Mouse (Mus musculus) lung, postnatal 0 days (tissue): ENCODE measurements at regions not wholly inside any gene's neighbourhood (a gene's known extent, or its start where the extent isn't known, plus 50 kb on each side); places are given as distances from the start of the nearest gene placed in this dataset.

ENCODE experiments used
- ATAC-seq: fragments of 200-750 bp; cut with Nextera tagmentation; 2 replicates; pipeline ENCODE4 v1.8.0; 2017; ENCODE audit warnings: moderate library complexity
- DNase-seq: peaks from one replicate; pipeline ENCODE4 v3.0.0-alpha.2; 2016; ENCODE audit warnings: low spot score
- H3K27ac ChIP-seq: fragments of 300-500 bp; sonication (generic); 2 replicates; pipeline ENCODE4 v1.5.1; 2014; ENCODE audit warnings: antibody characterized with exemption, mild to moderate bottlenecking, low read length, mixed read lengths
- H3K27me3 ChIP-seq: fragments of 300-500 bp; sonication (generic); replicated peaks from 2 replicates; pipeline ENCODE4 v1.6.1; 2014; ENCODE audit warnings: low read length, mixed read lengths; ENCODE audit not compliant: insufficient read depth
- H3K36me3 ChIP-seq: fragments of 300-500 bp; sonication (generic); 2 replicates; pipeline ENCODE4 v1.6.1; 2014; ENCODE audit warnings: low read length, mixed read lengths; ENCODE audit not compliant: insufficient read depth
- H3K4me1 ChIP-seq: fragments of 300-500 bp; sonication (generic); 2 replicates; pipeline ENCODE4 v1.6.1; 2014; ENCODE audit warnings: antibody characterized with exemption, low read depth, low read length, mixed read lengths; ENCODE audit not compliant: insufficient read depth
- H3K4me2 ChIP-seq: fragments of 300-500 bp; sonication (generic); replicated peaks from 2 replicates; pipeline ENCODE4 v1.6.1; 2014; ENCODE audit warnings: low read depth, mild to moderate bottlenecking, low read length, moderate library complexity, mixed read lengths
- H3K4me3 ChIP-seq: fragments of 300-500 bp; sonication (generic); 2 replicates; pipeline ENCODE4 v1.5.1; 2014; ENCODE audit warnings: low read depth, low read length
- H3K9ac ChIP-seq: fragments of 300-500 bp; sonication (generic); replicated peaks from 2 replicates; pipeline ENCODE4 v1.6.1; 2014; ENCODE audit warnings: low read depth, mild to moderate bottlenecking
- H3K9me3 ChIP-seq: fragments of 300-500 bp; sonication (generic); 2 replicates; pipeline ENCODE4 v1.6.1; 2016; ENCODE audit warnings: low read length, mixed read lengths
- CTCF ChIP-seq: IDR thresholded peaks from 2 replicates; pipeline ENCODE4 v1.5.1; 2016; ENCODE audit warnings: antibody characterized with exemption, mild to moderate bottlenecking
- EP300 ChIP-seq: IDR thresholded peaks from 2 replicates; pipeline ENCODE4 v1.6.1; 2016; ENCODE audit warnings: antibody characterized with exemption, mild to moderate bottlenecking, control low read depth
- WGBS: fragments of 180-500 bp; shearing (Covaris S2); extraction: QIAGEN DNeasy Blood & Tissue Kit; methylation state at CpG from one replicate; pipeline ENCODE4 v1.1.7; 2014; 5-methylcytosine and 5-hydroxymethylcytosine counted together

DNA sequence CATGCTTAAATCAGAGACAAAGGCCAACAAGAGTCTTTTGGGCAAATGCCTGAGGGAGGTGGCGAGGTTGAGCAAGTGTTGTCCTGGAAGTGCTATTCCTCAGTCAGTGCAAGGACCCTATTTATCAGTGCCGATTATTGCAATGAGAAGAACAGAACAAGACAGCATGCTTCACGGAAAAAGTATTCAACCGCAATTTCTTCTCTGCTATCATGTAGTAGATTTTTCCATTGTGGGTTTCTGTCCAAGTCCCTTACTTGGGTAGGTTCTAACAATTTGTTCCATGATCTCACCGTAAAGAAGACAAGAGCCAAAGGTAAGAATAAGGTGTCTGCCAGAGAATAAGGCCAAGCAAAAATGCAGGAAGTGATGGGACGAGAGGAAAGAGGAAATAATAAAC lies 186.2 kb downstream of the Arl4a start:
- Histone ChIP-seq H3K27me3 (no peaks in the 10 kb centered on the region), H3K9me3 (no peaks in the 10 kb centered on the region), H3K36me3 (no peaks in the 10 kb centered on the region), H3K4me1 (no peaks in the 10 kb centered on the region), H3K4me2 (no peak overlapping the region), H3K9ac (no peak overlapping the region), H3K27ac (no peak overlapping the region), H3K4me3 (no peak overlapping the region)
- DNase-seq (no peak), ATAC-seq (no peak)
- 80% methylated on average over 6 of the region's 6 CpGs for WGBS
- TF ChIP-seq CTCF (no peak), EP300 (no peak)

DNA sequence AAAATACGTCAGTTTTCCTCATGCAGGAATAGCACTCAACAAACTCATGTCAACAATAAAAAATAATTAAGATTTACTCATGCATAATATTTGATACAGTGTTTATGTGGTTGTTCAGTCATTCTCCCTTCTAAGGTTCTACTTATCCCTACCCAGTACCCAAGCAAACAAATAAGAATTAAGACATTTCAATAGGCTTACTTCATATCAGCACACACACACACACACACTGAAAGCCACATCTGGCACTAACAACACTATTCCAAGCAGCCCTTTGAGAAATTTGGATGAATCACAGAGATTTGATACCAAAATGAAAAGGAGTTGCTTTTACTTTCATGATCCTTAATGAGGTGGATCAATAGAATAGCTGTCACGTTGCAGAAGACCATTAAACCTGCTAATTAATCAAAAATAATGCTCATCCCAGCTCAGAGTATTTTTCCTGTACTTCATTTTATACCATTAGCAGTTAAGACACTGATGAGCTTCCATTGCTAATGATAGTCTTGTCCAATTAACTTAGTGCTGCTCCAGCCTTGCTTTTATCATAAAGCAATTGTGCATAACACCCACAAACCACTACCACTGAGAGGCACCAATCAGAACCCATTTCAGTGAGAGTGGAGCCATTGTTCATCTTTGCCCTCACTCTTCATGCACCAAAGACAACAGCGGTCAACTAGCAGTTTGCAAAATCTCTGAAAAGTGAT lies 188.3 kb downstream of the Arl4a start:
- Histone ChIP-seq H3K27ac (no peak overlapping the region), H3K4me1 (no peaks in the 10 kb centered on the region), H3K9ac (no peak overlapping the region), H3K9me3 (no peaks in the 10 kb centered on the region), H3K4me2 (no peak overlapping the region), H3K4me3 (no peak overlapping the region), H3K36me3 (no peaks in the 10 kb centered on the region), H3K27me3 (no peaks in the 10 kb centered on the region)
- ATAC-seq (no peak), DNase-seq (no peak)
- 84% methylated on average over 3 of the region's 3 CpGs for WGBS
- TF ChIP-seq EP300 (no peak), CTCF (no peak)

DNA sequence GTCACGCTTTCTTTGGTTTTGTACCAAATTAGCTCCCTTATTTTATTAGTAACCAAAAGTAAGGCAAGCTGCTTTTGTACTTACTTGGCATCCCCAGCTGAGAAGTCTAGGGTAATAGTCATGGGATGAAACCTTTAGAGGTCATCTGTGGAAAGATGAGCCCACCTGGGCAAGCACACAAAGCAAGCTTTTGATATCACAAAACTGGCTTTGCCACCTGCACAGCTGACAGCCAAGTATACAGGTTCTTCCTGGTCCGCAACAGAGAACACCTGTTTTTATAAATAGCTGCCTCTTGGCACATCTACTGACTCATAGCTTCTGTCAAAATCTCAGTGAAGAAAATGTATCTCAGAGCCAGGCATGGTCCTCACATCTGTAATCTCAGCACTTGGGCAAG lies 197.2 kb downstream of the Arl4a start:
- Histone ChIP-seq H3K4me1 (no peaks in the 10 kb centered on the region), H3K27ac (no peak overlapping the region), H3K4me2 (no peak overlapping the region), H3K4me3 (no peak overlapping the region), H3K27me3 (no peaks in the 10 kb centered on the region), H3K9me3 (no peaks in the 10 kb centered on the region), H3K36me3 (no peaks in the 10 kb centered on the region), H3K9ac (no peak overlapping the region)
- DNase-seq (no peak), ATAC-seq (no peak)
- TF ChIP-seq EP300 (no peak), CTCF (no peak)
- WGBS: 87% methylated on average over 2 of the region's 2 CpGs

DNA sequence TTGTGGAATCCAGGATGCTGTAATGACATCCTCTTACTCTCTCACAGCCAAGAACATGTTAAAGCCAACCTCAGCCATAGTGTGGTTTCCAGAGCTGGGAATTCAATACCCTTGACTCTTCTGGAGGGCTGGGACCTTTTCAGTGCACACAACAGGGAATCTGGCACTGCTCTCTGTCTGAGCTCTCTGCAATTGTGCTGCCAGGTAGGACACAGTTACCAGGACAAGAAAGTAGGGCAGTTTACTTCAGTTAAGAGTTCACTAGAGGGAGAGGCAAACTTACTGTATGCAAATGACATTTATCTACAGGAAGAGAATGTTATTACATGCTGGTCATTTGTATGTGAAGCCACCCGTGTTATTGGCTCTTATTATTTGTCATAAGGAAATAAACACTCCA lies 197.6 kb downstream of the Arl4a start:
- Histone ChIP-seq H3K4me3 (no peak overlapping the region), H3K27me3 (no peaks in the 10 kb centered on the region), H3K4me2 (no peak overlapping the region), H3K4me1 (no peaks in the 10 kb centered on the region), H3K9ac (no peak overlapping the region), H3K27ac (no peak overlapping the region), H3K36me3 (no peaks in the 10 kb centered on the region), H3K9me3 (no peaks in the 10 kb centered on the region)
- TF ChIP-seq EP300 (no peak), CTCF (no peak)
- ATAC-seq (no peak), DNase-seq (no peak)
- 40% methylated on average over 1 of the region's 1 CpGs for WGBS

DNA sequence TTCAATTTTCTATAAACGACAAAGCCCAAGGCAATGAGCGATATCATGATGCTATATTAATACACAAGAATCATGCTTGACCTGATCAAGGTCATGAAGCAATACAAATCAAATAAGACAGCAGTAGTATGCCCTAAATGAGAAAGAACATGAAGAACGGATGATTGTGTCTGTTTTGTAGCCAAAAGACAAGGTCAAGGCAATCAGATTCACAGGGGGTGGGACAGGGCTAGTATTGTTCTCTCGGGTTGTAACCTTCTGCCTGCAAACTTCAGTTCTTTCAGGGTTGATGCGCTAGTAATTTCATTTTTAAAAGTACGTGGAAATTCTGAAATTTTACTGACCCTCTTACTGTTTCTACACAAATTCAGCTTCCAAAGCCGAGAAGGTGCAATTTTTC lies 206.7 kb downstream of the Arl4a start:
- WGBS: 82% methylated on average over 7 of the region's 7 CpGs
- no peaks in the 10 kb centered on the region for H3K9me3 ChIP-seq
- no peak overlapping the region for H3K9ac ChIP-seq
- no peak overlapping the region for H3K4me2 ChIP-seq
- H3K27me3 ChIP-seq: no peaks in the 10 kb centered on the region
- no peak for DNase-seq
- ATAC-seq: no peak
- TF ChIP-seq CTCF (no peak), EP300 (no peak)
- no peaks in the 10 kb centered on the region for H3K4me1 ChIP-seq
- H3K4me3 ChIP-seq: no peak overlapping the region
- H3K36me3 ChIP-seq: no peaks in the 10 kb centered on the region
- no peak overlapping the region for H3K27ac ChIP-seq

DNA sequence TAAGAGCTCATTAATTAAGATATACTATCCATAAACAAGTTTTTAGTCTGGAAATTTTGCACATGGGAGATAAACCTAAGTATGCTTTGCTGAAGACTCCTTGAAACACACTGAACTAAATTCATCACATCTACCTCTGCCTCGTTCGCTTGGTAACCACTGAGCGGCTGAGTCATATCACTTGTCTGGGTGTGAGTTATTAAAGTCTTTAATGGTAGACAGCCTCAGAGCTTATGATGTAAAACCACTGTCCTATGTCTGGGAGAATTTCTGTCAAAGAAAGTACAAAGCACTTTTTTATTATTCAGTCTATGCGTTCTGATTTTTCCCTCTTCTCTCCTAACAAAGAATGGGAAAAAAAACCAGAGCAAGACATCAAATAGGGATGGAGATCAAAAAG lies 207.3 kb downstream of the Arl4a start:
- no peak for DNase-seq
- no peaks in the 10 kb centered on the region for H3K4me1 ChIP-seq
- no peak overlapping the region for H3K27ac ChIP-seq
- WGBS: 69% methylated on average over 4 of the region's 4 CpGs
- ATAC-seq: no peak
- H3K36me3 ChIP-seq: no peaks in the 10 kb centered on the region
- no peak overlapping the region for H3K9ac ChIP-seq
- no peaks in the 10 kb centered on the region for H3K9me3 ChIP-seq
- no peaks in the 10 kb centered on the region for H3K27me3 ChIP-seq
- TF ChIP-seq EP300 (no peak), CTCF (no peak)
- H3K4me3 ChIP-seq: no peak overlapping the region
- H3K4me2 ChIP-seq: no peak overlapping the region

DNA sequence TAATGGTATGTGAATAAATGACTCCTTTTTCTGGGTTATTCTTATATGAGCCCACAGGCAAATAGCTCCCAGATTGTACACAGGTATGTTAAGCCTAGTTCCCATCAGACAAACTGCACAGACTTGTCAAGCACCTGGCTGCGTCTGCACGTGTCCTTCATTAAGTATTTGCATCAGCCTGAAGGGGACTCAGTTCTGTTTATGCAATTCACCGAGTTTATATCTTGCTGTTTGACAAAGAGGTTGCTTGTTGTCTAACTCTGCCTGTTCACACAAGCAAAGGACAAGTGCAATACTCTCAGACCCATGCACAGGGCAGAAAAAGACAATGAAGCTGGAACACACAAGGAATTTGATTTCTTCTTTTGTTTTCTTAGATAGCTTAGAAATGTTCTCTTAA lies 215.2 kb downstream of the Arl4a start:
- Histone ChIP-seq H3K9ac (no peak overlapping the region), H3K4me3 (no peak overlapping the region), H3K27me3 (no peaks in the 10 kb centered on the region), H3K4me1 (no peaks in the 10 kb centered on the region), H3K4me2 (no peak overlapping the region), H3K9me3 (no peaks in the 10 kb centered on the region), H3K36me3 (no peaks in the 10 kb centered on the region), H3K27ac (no peak overlapping the region)
- 51% methylated on average over 3 of the region's 3 CpGs for WGBS
- ATAC-seq (no peak), DNase-seq (no peak)
- TF ChIP-seq EP300 (no peak), CTCF (no peak)
